Mouse (Mus musculus) neural tube, embryonic 14.5 days (tissue): ENCODE results near the gene Nsf. TPM values are rescaled to one million over a fixed set of nuclear protein-coding genes. Genes with fewer than 3 reads are reported as not detected.

Experiments
- ATAC-seq: fragments of 200-750 bp; cut with Nextera tagmentation; 2 replicates; pipeline ENCODE4 v1.8.0; 2017; ENCODE audit warnings: low read depth, mild to moderate bottlenecking, moderate TSS enrichment, moderate library complexity
- H3K27ac ChIP-seq: fragments of 300-500 bp; sonication (generic); 2 replicates; pipeline ENCODE4 v1.5.1; 2014; ENCODE audit warnings: low read depth, mild to moderate bottlenecking, control low read depth, low read length, moderate library complexity, mixed read lengths
- H3K27me3 ChIP-seq: fragments of 300-500 bp; sonication (generic); 2 replicates; pipeline ENCODE4 v1.6.1; 2014; ENCODE audit warnings: low read length; ENCODE audit not compliant: control insufficient read depth, insufficient read depth
- H3K36me3 ChIP-seq: fragments of 300-500 bp; sonication (generic); 2 replicates; pipeline ENCODE4 v1.6.1; 2014; ENCODE audit warnings: low read length, mixed read lengths; ENCODE audit not compliant: control insufficient read depth, insufficient read depth
- H3K4me1 ChIP-seq: fragments of 300-500 bp; sonication (generic); 2 replicates; pipeline ENCODE4 v1.6.1; 2014; ENCODE audit warnings: low read length; ENCODE audit not compliant: control insufficient read depth, insufficient read depth
- H3K4me2 ChIP-seq: fragments of 300-500 bp; sonication (generic); 2 replicates; pipeline ENCODE4 v1.6.1; 2014; ENCODE audit warnings: mild to moderate bottlenecking, low read depth, low read length, control low read depth
- H3K4me3 ChIP-seq: fragments of 300-500 bp; sonication (generic); 2 replicates; pipeline ENCODE4 v1.5.1; 2014; ENCODE audit warnings: low read depth, low read length, control low read depth, mixed read lengths
- H3K9ac ChIP-seq: fragments of 300-500 bp; sonication (generic); replicated peaks from 2 replicates; pipeline ENCODE4 v1.6.1; 2014; ENCODE audit warnings: low read depth, mild to moderate bottlenecking, control low read depth, low read length, mixed read lengths
- H3K9me3 ChIP-seq: fragments of 300-500 bp; sonication (generic); 2 replicates; pipeline ENCODE4 v1.6.1; 2016; ENCODE audit warnings: low read length; ENCODE audit not compliant: control insufficient read depth
- WGBS: fragments of 180-500 bp; shearing (Covaris S2); extraction: QIAGEN DNeasy Blood & Tissue Kit; methylation state at CpG from one replicate; pipeline ENCODE4 v1.1.7; 2014; 5-methylcytosine and 5-hydroxymethylcytosine counted together
- polyA plus RNA-seq: library from polyadenylated mRNA; unstranded; fragments of >200 nt; fragmentation: Nextera tagmentation; extraction: Ambion mirVana; gene quantifications from 2 replicates; pipeline ENCODE4 v1.2.1, GENCODE M21; 2014

The Nsf gene
- polyA plus RNA-seq, 1 experiment from 2014 or later: 217 TPM

GRCm38 (mm10) chr11:103827201-103827600, 126.7 kb downstream of the Nsf start:
- H3K4me1 ChIP-seq: no peaks in the 10 kb centered on the region
- H3K4me3 ChIP-seq: no peak overlapping the region
- WGBS: 94% methylated on average over 6 of the region's 6 CpGs
- peaks cover 17% of the 10 kb centered on the region for H3K36me3 ChIP-seq
- H3K9me3 ChIP-seq: no peaks in the 10 kb centered on the region
- no peak for ATAC-seq
- no peaks in the 10 kb centered on the region for H3K27me3 ChIP-seq
- no peak overlapping the region for H3K9ac ChIP-seq
- H3K4me2 ChIP-seq: no peak overlapping the region
- no peak overlapping the region for H3K27ac ChIP-seq

- ATAC-seq: no peak
- 91% methylated on average over 8 of the region's 8 CpGs for WGBS
- Histone ChIP-seq H3K9ac (no peak overlapping the region), H3K36me3 (0 out of 2 replicates have a peak, but pooled peaks cover 4% of the 10 kb centered on the region), H3K4me1 (0 out of 2 replicates have a peak, but pooled peaks cover 5% of the 10 kb centered on the region), H3K4me3 (no peak overlapping the region), H3K4me2 (no peak overlapping the region), H3K9me3 (no peaks in the 10 kb centered on the region), H3K27me3 (no peaks in the 10 kb centered on the region), H3K27ac (no peak overlapping the region)
Measured at GRCm38 (mm10) chr11:103816719-103817118, 137.1 kb downstream of the Nsf start.

- H3K4me2 ChIP-seq: no peak overlapping the region
- no peak overlapping the region for H3K4me3 ChIP-seq
- no peak overlapping the region for H3K27ac ChIP-seq
- 0 out of 2 replicates have a peak, but pooled peaks cover 5% of the 10 kb centered on the region for H3K4me1 ChIP-seq
- no peak for ATAC-seq
- H3K36me3 ChIP-seq: 0 out of 2 replicates have a peak, but pooled peaks cover 4% of the 10 kb centered on the region
- WGBS: 18% methylated on average over 13 of the region's 13 CpGs
- H3K9me3 ChIP-seq: no peaks in the 10 kb centered on the region
- H3K9ac ChIP-seq: no peak overlapping the region
- H3K27me3 ChIP-seq: no peaks in the 10 kb centered on the region
Measured at GRCm38 (mm10) chr11:103815986-103816385, 137.9 kb downstream of the Nsf start.

- peaks cover 14% of the 10 kb centered on the region; the same call in 1 of the 2 replicates for H3K4me1 ChIP-seq
- H3K36me3 ChIP-seq: no peaks in the 10 kb centered on the region
Measured at GRCm38 (mm10) chr11:103814808-103815207, 139.0 kb downstream of the Nsf start.

GRCm38 (mm10) chr11:103811246-103811645, 142.6 kb downstream of the Nsf start:
- H3K4me1 ChIP-seq: peaks cover 32% of the 10 kb centered on the region
- H3K36me3 ChIP-seq: no peaks in the 10 kb centered on the region
- no peak overlapping the region for H3K4me3 ChIP-seq
- H3K9me3 ChIP-seq: no peaks in the 10 kb centered on the region
- no peak overlapping the region for H3K27ac ChIP-seq
- no peaks in the 10 kb centered on the region for H3K27me3 ChIP-seq
- ATAC-seq: no peak
- H3K9ac ChIP-seq: 0 out of 2 replicates have a peak overlapping the region, but pooled peaks have one; percentile 7
- WGBS: 41% methylated on average over 25 of the region's 25 CpGs
- peak overlapping the region; percentile 94; the same call in 1 of the 2 replicates for H3K4me2 ChIP-seq

More at GRCm38 (mm10) chr11:103814808-103815207, 139.0 kb downstream of the Nsf start:
- H3K4me2 ChIP-seq: no peak overlapping the region
- no peaks in the 10 kb centered on the region for H3K27me3 ChIP-seq
- H3K9me3 ChIP-seq: no peaks in the 10 kb centered on the region
- ATAC-seq: no peak
- H3K27ac ChIP-seq: no peak overlapping the region
- no peak overlapping the region for H3K4me3 ChIP-seq
- whole genome bisulfite sequencing: 59% methylated on average over 3 of the region's 3 CpGs
- H3K9ac ChIP-seq: no peak overlapping the region

- ATAC-seq: 0 out of 2 replicates have a peak, but pooled peaks have one; percentile 1
- Histone ChIP-seq H3K9ac (peak overlapping the region; percentile 83), H3K4me3 (peak overlapping the region; percentile 54), H3K27me3 (no peaks in the 10 kb centered on the region), H3K4me2 (peak overlapping the region; percentile 94), H3K36me3 (no peaks in the 10 kb centered on the region), H3K9me3 (no peaks in the 10 kb centered on the region), H3K27ac (peak overlapping the region; percentile 88), H3K4me1 (peaks cover 27% of the 10 kb centered on the region)
- WGBS: 10% methylated on average over 12 of the region's 12 CpGs
Measured at GRCm38 (mm10) chr11:103810631-103811030, 143.2 kb downstream of the Nsf start.

- under 1% methylated on average over 92 of the region's 107 CpGs for WGBS
- Histone ChIP-seq H3K36me3 (no peaks in the 10 kb centered on the region), H3K9ac (peak overlapping the region; percentile 83), H3K4me1 (peaks cover 27% of the 10 kb centered on the region), H3K4me3 (peak overlapping the region; percentile 54), H3K9me3 (0 out of 2 replicates have a peak, but pooled peaks cover 2% of the 10 kb centered on the region), H3K4me2 (peak overlapping the region; percentile 94), H3K27ac (peak overlapping the region; percentile 88), H3K27me3 (no peaks in the 10 kb centered on the region)
- ATAC-seq: peak; percentile 42
Measured at GRCm38 (mm10) chr11:103809611-103810598, 144.0 kb downstream of the Nsf start.

- peak overlapping the region; percentile 54 for H3K4me3 ChIP-seq
- H3K27me3 ChIP-seq: no peaks in the 10 kb centered on the region
- ATAC-seq: no peak
- H3K27ac ChIP-seq: peak overlapping the region; percentile 88
- H3K9ac ChIP-seq: peak overlapping the region; percentile 83
- H3K4me1 ChIP-seq: peaks cover 27% of the 10 kb centered on the region
- H3K9me3 ChIP-seq: 0 out of 2 replicates have a peak, but pooled peaks cover 2% of the 10 kb centered on the region
- H3K4me2 ChIP-seq: peak overlapping the region; percentile 94
- 4% methylated on average over 29 of the region's 29 CpGs for WGBS
- H3K36me3 ChIP-seq: no peaks in the 10 kb centered on the region
Measured at GRCm38 (mm10) chr11:103808771-103809610, 144.9 kb downstream of the Nsf start.
